Mouse (Mus musculus) olfactory bulb, adult 2 months (tissue): Measurements from ENCODE around the gene Ramp1. TPM values are rescaled to one million over a fixed set of nuclear protein-coding genes. Genes with fewer than 3 reads are reported as not detected.

Experiments
- H3K27ac ChIP-seq: fragments of 200-500 bp; 2 replicates; pipeline ENCODE4 v1.5.1; 2012; ENCODE audit warnings: low read depth, low read length; ENCODE audit not compliant: insufficient read depth
- H3K4me1 ChIP-seq: fragments of 200-500 bp; 2 replicates; pipeline ENCODE4 v1.6.1; 2012; ENCODE audit warnings: low read length; ENCODE audit not compliant: control insufficient read depth, insufficient read depth
- H3K4me3 ChIP-seq: fragments of 200-500 bp; 2 replicates; pipeline ENCODE4 v1.5.1; 2012; ENCODE audit warnings: mild to moderate bottlenecking, low read depth, low read length, moderate library complexity; ENCODE audit not compliant: insufficient read depth
- CTCF ChIP-seq: fragments of 200-500 bp; IDR thresholded peaks from 2 replicates; pipeline ENCODE4 v1.5.1; 2012; ENCODE audit warnings: low read depth, mild to moderate bottlenecking, low read length, moderate library complexity; ENCODE audit not compliant: insufficient read depth
- POLR2A ChIP-seq: fragments of 200-500 bp; IDR thresholded peaks from 2 replicates; pipeline ENCODE4 v1.6.1; 2012; ENCODE audit warnings: mild to moderate bottlenecking, low read depth, low read length, moderate library complexity; ENCODE audit not compliant: insufficient read depth
- WGBS: fragments of 180-500 bp; shearing (Covaris S2); methylation state at CpG from one replicate; pipeline ENCODE4 v1.1.7; 2018; 5-methylcytosine and 5-hydroxymethylcytosine counted together
- polyA plus RNA-seq: library from polyadenylated mRNA; stranded (reverse); fragments of >200 nt; gene quantifications from 2 replicates; pipeline ENCODE4 v1.2.4, GENCODE M21; 2012; ENCODE audit warnings: low replicate concordance; ENCODE audit not compliant: missing spikeins, insufficient read depth, insufficient read length

The Ramp1 gene
- polyA plus RNA-seq, 1 experiment, result not detected

DNA sequence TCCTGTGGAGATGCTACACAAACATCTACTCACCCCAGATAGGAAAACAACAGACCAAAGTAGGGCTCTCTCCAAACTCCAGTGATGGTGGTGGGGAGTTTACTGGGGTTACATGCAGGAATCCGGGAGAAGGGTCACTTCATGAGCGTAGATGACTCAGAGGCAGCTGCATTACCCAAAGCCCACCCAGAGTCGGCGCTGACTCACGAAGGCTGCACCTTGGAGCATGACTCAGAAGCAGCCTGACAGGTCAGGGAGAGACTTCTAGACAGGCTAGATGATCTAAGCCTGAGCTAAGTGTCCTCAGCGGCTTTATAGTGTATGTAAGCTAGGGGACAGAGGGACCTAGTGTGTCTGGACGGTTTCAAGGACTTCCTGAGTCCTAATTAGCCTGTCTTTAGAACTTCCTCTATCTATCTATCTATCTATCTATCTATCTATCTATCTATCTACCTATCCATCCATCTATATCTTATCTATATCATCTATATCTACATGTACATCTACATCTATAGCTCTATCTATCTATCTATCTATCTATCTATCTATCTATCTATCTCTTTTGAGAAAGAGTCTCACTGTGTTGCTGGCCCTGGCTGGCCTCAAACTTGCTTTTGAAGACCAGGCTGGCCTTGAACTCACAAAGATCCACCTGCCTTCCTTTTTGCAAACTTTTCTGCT is 40.2 kb downstream of the Ramp1 start:
- 58% methylated on average over 7 of the region's 7 CpGs for WGBS
- Histone ChIP-seq H3K27ac (no peak overlapping the region), H3K4me1 (peaks cover 19% of the 10 kb centered on the region), H3K4me3 (no peak overlapping the region)
- TF ChIP-seq CTCF (no peak), POLR2A (no peak)

DNA sequence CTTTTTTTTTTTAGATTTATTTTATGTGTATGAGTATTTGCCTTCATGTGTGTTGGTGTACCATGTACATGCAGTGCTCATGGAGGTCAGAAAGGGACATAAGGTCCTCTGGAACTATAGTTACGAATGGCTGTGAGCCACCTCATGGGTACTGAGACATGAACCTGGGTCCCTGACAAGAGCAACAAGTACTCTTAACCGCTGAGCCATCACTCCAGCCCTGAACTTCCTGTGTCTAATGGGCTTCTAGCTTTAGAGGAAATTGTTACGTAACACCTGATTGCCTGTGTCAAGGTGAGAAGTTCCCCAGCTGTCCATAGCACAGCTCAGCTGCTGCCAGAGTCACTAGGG is 40.7 kb downstream of the Ramp1 start:
- H3K4me3 ChIP-seq, result no peak overlapping the region
- TF ChIP-seq POLR2A, result no peak
- no peak for TF ChIP-seq CTCF
- no peak overlapping the region for H3K27ac ChIP-seq
- peaks cover 14% of the 10 kb centered on the region for H3K4me1 ChIP-seq
- WGBS, result 97% methylated on average over 3 of the region's 3 CpGs

- Histone ChIP-seq H3K4me1 (peaks cover 4% of the 10 kb centered on the region; the same call in 1 of the 2 replicates), H3K4me3 (no peak overlapping the region), H3K27ac (no peak overlapping the region)
- WGBS, result 84% methylated on average over 4 of the region's 4 CpGs
- TF ChIP-seq POLR2A, result no peak
- TF ChIP-seq CTCF, result no peak
These were observed 46.9 kb downstream of the Ramp1 start for GRCm38 (mm10) chr1:91226562-91226961.

- 52% methylated on average over 15 of the region's 15 CpGs for WGBS
- no peak overlapping the region for H3K4me3 ChIP-seq
- TF ChIP-seq CTCF (no peak), POLR2A (no peak)
These were observed 47.9 kb downstream of the Ramp1 start for GRCm38 (mm10) chr1:91227381-91228054.

GRCm38 (mm10) chr1:91231142-91231541 is 51.5 kb downstream of the Ramp1 start:
- H3K4me1 ChIP-seq, result peaks cover 4% of the 10 kb centered on the region; the same call in 1 of the 2 replicates
- no peak overlapping the region for H3K27ac ChIP-seq
- WGBS, result 49% methylated on average over 6 of the region's 6 CpGs
- TF ChIP-seq POLR2A, result no peak
- TF ChIP-seq CTCF, result no peak
- no peak overlapping the region for H3K4me3 ChIP-seq

More at GRCm38 (mm10) chr1:91227381-91228054, 47.9 kb downstream of the Ramp1 start:
- H3K4me1 ChIP-seq, result peaks cover 4% of the 10 kb centered on the region; the same call in 1 of the 2 replicates
- no peak overlapping the region for H3K27ac ChIP-seq

GRCm38 (mm10) chr1:91231896-91232295 is 52.3 kb downstream of the Ramp1 start:
- peaks cover 4% of the 10 kb centered on the region; the same call in 1 of the 2 replicates for H3K4me1 ChIP-seq
- H3K4me3 ChIP-seq, result no peak overlapping the region
- TF ChIP-seq CTCF, result no peak
- TF ChIP-seq POLR2A, result no peak
- no peak overlapping the region for H3K27ac ChIP-seq
- 69% methylated on average over 5 of the region's 5 CpGs for WGBS

DNA sequence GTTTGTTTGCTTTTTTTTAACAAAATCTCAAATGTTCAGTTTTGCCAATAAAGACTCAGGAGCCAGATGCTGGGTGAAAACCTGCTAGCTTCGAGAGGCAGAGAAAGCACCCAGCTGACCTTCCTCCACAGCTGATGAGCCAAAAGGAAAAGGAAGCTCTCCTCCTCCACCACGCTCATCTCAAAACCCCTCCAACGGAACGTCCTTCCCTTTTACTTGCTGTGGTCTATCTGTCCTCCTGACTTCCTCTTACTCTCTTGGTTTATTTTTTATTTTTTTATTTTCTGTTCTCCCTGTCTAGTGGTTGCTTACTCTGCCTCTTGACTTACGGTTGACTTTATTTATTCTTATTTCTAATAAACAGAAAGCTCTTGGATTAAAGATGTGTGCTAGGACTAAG is 55.8 kb downstream of the Ramp1 start:
- Histone ChIP-seq H3K4me3 (no peak overlapping the region), H3K27ac (no peak overlapping the region), H3K4me1 (no peaks in the 10 kb centered on the region)
- TF ChIP-seq POLR2A (no peak), CTCF (no peak)
- 79% methylated on average over 5 of the region's 5 CpGs for WGBS

DNA sequence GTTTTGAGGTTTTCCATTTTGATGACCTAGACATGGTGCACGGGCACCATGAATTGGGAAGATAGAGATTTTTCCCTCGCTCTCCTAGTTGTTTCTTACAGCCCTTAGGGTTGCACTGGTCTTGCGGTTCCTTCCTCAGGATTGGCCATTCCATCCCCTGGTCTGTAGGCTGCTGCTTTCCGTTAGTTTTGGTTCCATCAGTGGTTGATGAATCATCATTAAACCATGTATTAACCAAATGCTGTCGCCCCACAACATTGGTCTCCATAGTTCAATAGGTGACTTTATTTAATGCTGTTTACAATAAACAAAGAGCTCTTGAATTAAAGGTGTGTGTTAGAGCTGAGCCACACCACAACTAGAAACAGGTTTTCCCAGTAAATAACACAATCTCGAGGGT is 58.1 kb downstream of the Ramp1 start:
- WGBS, result 86% methylated on average over 6 of the region's 6 CpGs
- H3K27ac ChIP-seq, result no peak overlapping the region
- TF ChIP-seq POLR2A (no peak), CTCF (no peak)
- H3K4me1 ChIP-seq, result no peaks in the 10 kb centered on the region
- H3K4me3 ChIP-seq, result no peak overlapping the region

- Histone ChIP-seq H3K4me3 (no peak overlapping the region), H3K27ac (no peak overlapping the region), H3K4me1 (no peaks in the 10 kb centered on the region)
- TF ChIP-seq POLR2A (no peak), CTCF (peak; percentile 74)
- 18% methylated on average over 5 of the region's 5 CpGs for WGBS
These were observed 59.5 kb downstream of the Ramp1 start for GRCm38 (mm10) chr1:91239112-91239511.
